Mouse (Mus musculus) adrenal gland, adult 18-20 months (tissue): ENCODE results near the gene Wdr17. TPM values are rescaled to one million over a fixed set of nuclear protein-coding genes. Genes with fewer than 3 reads are reported as not detected.

Source experiments
- DNase-seq, 2 experiments: peaks; one replicate each; pipeline ENCODE4 v3.0.0; 2021 to 2022; ENCODE audit warnings: low spot score in 2 of 2
- total RNA-seq, 2 experiments: library from RNA; stranded (reverse); gene quantifications; 1 replicate in 1 of 2; 2 replicates in 1 of 2; pipeline ENCODE4 v1.2.3; 2021

Wdr17 gene
- total RNA-seq, 2 experiments from 2014 or later: 0.33 to 0.96 TPM

DNA sequence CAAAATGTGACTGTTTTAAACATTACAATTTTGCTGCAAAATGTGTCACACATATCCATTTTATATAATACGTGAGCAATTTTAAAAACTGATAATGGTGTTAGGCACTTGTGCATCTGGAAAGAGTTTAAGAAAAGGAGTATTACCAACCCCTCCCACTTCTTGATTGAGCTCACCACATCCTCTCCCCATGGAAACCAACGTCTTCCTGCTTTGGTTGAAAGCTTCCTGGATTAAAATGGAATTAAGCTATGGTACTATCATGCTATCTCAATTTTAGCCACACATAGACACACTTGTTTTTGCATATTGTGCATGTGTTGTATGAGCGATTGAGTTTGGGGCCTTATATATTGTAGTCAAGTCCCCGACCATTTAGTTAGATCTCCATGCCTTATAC is 283.5 kb downstream of the Wdr17 start:
- no peak for DNase-seq

DNA sequence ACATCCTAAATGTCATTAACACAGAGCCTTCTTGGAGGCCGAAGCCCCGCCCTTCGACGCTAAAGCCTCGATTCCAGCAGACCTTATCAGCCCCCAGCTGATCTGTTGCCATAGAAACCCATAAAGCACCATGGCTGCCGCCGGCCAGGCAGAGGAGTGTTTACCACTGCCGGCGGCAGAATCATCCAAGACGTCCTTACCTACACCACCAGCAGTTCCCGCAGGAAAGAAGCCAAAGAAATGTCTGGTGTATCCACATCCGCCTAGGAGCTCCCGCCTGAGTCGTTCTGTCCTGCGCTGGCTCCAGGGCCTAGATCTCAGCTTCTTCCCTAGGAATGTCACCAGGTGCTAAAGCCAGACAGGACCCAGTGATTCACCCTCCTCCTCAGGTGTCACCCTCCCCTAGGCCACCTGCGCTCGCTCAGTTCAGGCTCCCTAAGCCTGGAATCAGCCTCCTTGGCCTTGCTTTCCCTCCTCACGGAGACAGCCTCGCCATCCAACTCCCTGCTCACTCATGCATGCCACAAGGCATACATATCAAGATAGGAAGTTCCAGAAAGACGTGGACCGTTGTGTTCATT is 286.2 kb downstream of the Wdr17 start, which contains the start of gene Spata4:
Spata4 (plus strand) TSS at position 111 of the 581 bp plus-strand sequence.
- peak; percentile 35 to 43 for DNase-seq

- DNase-seq: no peak
Measured at GRCm38 (mm10) chr8:54597386-54597785, 289.6 kb downstream of the Wdr17 start.

- no peak for DNase-seq
Measured at GRCm38 (mm10) chr8:54596940-54597339, 290.0 kb downstream of the Wdr17 start.

GRCm38 (mm10) chr8:54596051-54596450 is 290.9 kb downstream of the Wdr17 start:
- DNase-seq: no peak

- DNase-seq: no peak
Measured at GRCm38 (mm10) chr8:54594634-54595033, 292.4 kb downstream of the Wdr17 start.

GRCm38 (mm10) chr8:54582886-54583285 is 304.1 kb downstream of the Wdr17 start:
- no peak for DNase-seq

DNA sequence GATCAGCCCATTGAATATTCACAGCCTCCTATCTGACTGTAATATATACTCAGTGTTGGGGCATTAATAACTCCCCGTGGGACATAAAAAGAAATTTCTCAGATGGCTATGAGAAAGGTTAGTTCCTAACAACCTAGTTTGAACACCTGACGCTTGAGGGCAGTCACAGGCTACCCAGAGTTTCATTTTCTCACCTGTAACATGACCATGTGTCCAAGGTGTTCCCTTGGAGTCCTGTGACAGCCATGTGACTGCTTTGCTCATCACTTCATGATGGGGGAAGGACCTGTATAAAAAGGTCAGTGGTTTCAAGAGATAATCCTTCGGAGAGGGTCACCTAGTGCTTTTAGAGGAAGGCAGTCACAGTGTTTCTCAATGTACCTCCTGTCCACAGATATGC is 305.5 kb downstream of the Wdr17 start:
- no peak for DNase-seq

Other genes with a start within 250 kb of the Wdr17 start
- gene Gpm6a, start 67.7 kb upstream of the Wdr17 start, total RNA-seq: 1 to 10 TPM; 5.1 to 6.9 TPM